Mouse (Mus musculus): Measurements from ENCODE around the gene Vmn2r105. TPM values are rescaled to one million over a fixed set of nuclear protein-coding genes. Genes with fewer than 3 reads are reported as not detected.

The Vmn2r105 gene
- polyA plus RNA-seq (2012; ENCODE audit: insufficient read depth, insufficient read length, missing spikeins): not detected in 2 replicates

DNA sequence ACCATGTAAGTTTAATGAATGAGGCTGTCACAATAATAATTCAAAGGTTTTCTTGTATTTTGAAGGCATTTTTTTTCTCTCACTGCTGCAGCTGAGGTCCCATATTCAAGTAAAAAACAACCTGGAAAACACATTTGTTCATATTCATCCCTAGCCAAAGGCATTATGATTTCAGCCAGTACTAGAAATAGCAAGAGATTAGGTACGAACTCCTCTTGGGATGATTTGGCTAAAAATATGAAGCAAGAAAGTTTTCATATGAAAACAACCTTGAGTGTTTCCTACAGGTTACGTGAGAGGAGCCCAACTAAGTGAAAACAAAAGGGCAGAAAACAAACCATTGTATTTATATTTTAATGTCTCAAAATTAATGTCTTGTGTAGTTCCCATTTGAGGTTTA, at the start of gene Vmn2r105:
Gene Vmn2r105 (minus strand): TSS at position 101 of the 400 bp plus-strand sequence.
- Histone ChIP-seq H3K4me1 (ENCODE audit: control insufficient read depth, insufficient read depth, low read length) (no peaks in the 10 kb centered on the region), H3K4me3 (ENCODE audit: insufficient read depth, low read length) (no peak within 1 kb of the TSS)
- TF ChIP-seq POLR2A (IDR thresholded peaks at IDR 0.05; ENCODE audit: borderline replicate concordance, low read depth, low read length) (no peak), CTCF (IDR thresholded peaks at IDR 0.05; ENCODE audit: low read depth, low read length) (no peak)

DNA sequence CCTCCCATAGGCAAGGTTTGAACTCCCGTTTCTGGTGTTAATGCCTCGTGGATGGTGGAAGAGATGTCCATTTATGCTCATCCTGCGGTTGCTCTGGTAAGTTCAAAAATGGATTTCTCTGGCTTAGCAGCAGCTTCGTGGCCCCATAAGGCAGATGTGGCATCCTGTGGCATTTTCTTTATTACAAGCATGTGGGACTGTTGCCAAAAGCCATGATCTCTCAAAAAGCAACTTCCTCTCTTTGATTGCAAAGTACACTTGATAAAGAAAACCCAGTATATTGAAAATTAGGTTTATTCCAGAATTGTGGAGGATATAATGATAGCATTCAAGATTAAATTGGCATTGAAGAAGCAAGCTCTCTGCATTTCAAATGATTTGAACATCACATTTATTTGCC, 20.7 kb upstream of the Vmn2r105 start:
- Histone ChIP-seq H3K27ac (ENCODE audit: insufficient read depth, low read depth, low read length) (no peak overlapping the region), H3K4me1 (ENCODE audit: control insufficient read depth, insufficient read depth, low read length) (no peaks in the 10 kb centered on the region), H3K4me3 (ENCODE audit: insufficient read depth, low read length) (no peak overlapping the region)
- no peak for TF ChIP-seq POLR2A (IDR thresholded peaks at IDR 0.05; ENCODE audit: borderline replicate concordance, low read depth, low read length)
- no peak for TF ChIP-seq CTCF (IDR thresholded peaks at IDR 0.05; ENCODE audit: low read depth, low read length)

More for the DNA sequence above, at the start of gene Vmn2r105:
- H3K27ac ChIP-seq (ENCODE audit: insufficient read depth, low read depth, low read length): no peak within 1 kb of the TSS

DNA sequence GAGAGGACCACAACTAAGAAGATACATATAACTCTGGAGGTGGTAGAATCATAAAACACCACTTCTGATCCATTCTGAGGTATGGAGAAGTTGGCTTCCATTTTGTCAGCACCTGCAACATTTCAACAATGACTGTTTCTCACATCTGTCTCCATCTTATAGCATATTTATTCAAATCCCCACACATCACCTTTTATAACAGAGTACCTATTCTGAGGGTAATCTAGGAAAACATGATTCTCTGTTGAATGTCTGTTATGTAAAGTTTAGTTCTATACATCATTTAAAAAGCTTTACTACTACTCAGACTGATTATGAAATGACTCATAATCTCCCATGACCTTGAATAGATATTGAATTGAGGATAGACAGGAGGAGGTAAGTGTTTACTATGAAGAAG, 51.9 kb downstream of the Vmn2r105 start, which contains the start of gene Fpr-rs6:
Gene Fpr-rs6 (minus strand): TSS at position 101 of the 400 bp plus-strand sequence.
- H3K27ac ChIP-seq (ENCODE audit: insufficient read depth, low read depth, low read length): no peak within 1 kb of the TSS
- no peak for TF ChIP-seq CTCF (IDR thresholded peaks at IDR 0.05; ENCODE audit: low read depth, low read length)
- no peak for TF ChIP-seq POLR2A (IDR thresholded peaks at IDR 0.05; ENCODE audit: borderline replicate concordance, low read depth, low read length)
- no peak within 1 kb of the TSS for H3K4me3 ChIP-seq (ENCODE audit: insufficient read depth, low read length)
- no peaks in the 10 kb centered on the region for H3K4me1 ChIP-seq (ENCODE audit: control insufficient read depth, insufficient read depth, low read length)

Other genes starting within 250 kb of the Vmn2r105 start
- not detected in 2 replicates for gene Vmn2r104, start 186.7 kb downstream of the Vmn2r105 start, polyA plus RNA-seq (2012; ENCODE audit: insufficient read depth, insufficient read length, missing spikeins)
- 0.80 TPM in 1 of 2 replicates, not detected in the other for gene Fpr-rs7, start 120.8 kb downstream of the Vmn2r105 start, polyA plus RNA-seq (2012; ENCODE audit: insufficient read depth, insufficient read length, missing spikeins)
- gene Fpr-rs6, start 52.0 kb downstream of the Vmn2r105 start, polyA plus RNA-seq (2012; ENCODE audit: insufficient read depth, insufficient read length, missing spikeins): not detected in 2 replicates
- not detected in 2 replicates for gene Vmn2r106, start 50.5 kb upstream of the Vmn2r105 start, polyA plus RNA-seq (2012; ENCODE audit: insufficient read depth, insufficient read length, missing spikeins)
- gene Vmn2r107, start 110.2 kb upstream of the Vmn2r105 start, polyA plus RNA-seq (2012; ENCODE audit: insufficient read depth, insufficient read length, missing spikeins): 0.13 TPM in 1 of 2 replicates, not detected in the other
- not detected in 2 replicates for gene Vmn1r224, start 179.1 kb upstream of the Vmn2r105 start, polyA plus RNA-seq (2012; ENCODE audit: insufficient read depth, insufficient read length, missing spikeins)
- not detected in 2 replicates for gene Vmn2r108, start 246.3 kb upstream of the Vmn2r105 start, polyA plus RNA-seq (2012; ENCODE audit: insufficient read depth, insufficient read length, missing spikeins)